Comparison of ENCODE assay signal across 8 mouse cellular contexts in genomic region chr5:111510183-111510878, GRCm38 (mm10).
DNase-seq lines count a peak whose midpoint lies in the region; ATAC-seq lines count a peak whose summit lies in the region.
"Had no signal": no experiment of that assay in that cellular context is flagged by ENCODE, and none has a peak within 500 bp of the region (broad histone marks: within the 10 kb centered on the region; RNA-seq: fewer than 3 reads in every experiment).

No protein-coding gene starts in this region.

- no peak overlapping the region for H3K4me2 ChIP-seq in intestine, embryonic 16.5 days (ENCODE audit: low read depth, low read length)
- no peak overlapping the region for H3K4me2 ChIP-seq in intestine, embryonic 15.5 days (replicated peaks)
- H3K4me2 ChIP-seq in liver, embryonic 16.5 days (ENCODE audit: low read depth, low read length) = no peak overlapping the region

- WGBS in intestine, embryonic 16.5 days = 75% methylated on average over 5 of the region's 5 CpGs
- 79% methylated on average over 5 of the region's 5 CpGs for WGBS in intestine, embryonic 15.5 days
- WGBS in liver, embryonic 16.5 days (ENCODE audit: insufficient replicate concordance) = 44% methylated on average over 5 of the region's 5 CpGs

- peaks cover 30% of the 10 kb centered on the region for H3K4me1 ChIP-seq in intestine, embryonic 16.5 days (ENCODE audit: control insufficient read depth, insufficient read depth, low read length)
- H3K4me1 ChIP-seq in intestine, embryonic 15.5 days (replicated peaks) = peaks cover 34% of the 10 kb centered on the region
- peaks cover 43% of the 10 kb centered on the region for H3K4me1 ChIP-seq in liver, embryonic 16.5 days (ENCODE audit: control insufficient read depth, low read depth, low read length)

- no peak overlapping the region for H3K9ac ChIP-seq in intestine, embryonic 16.5 days (ENCODE audit: low read depth, low read length)
- H3K9ac ChIP-seq in intestine, embryonic 15.5 days = no peak overlapping the region
- no peak overlapping the region for H3K9ac ChIP-seq in liver, embryonic 16.5 days (ENCODE audit: low read depth, low read length)
- H3K9ac ChIP-seq: hindbrain, embryonic 14.5 days had no signal

- H3K27me3 ChIP-seq in intestine, embryonic 16.5 days (replicated peaks; ENCODE audit: control insufficient read depth, insufficient read depth, low read length) = no peaks in the 10 kb centered on the region
- H3K27me3 ChIP-seq in intestine, embryonic 15.5 days (replicated peaks) = 0 out of 2 replicates have a peak, but pooled peaks cover 3% of the 10 kb centered on the region
- no peaks in the 10 kb centered on the region for H3K27me3 ChIP-seq in liver, embryonic 16.5 days (ENCODE audit: control insufficient read depth, insufficient read depth, low read depth, low read length)

- no peaks in the 10 kb centered on the region for H3K36me3 ChIP-seq in intestine, embryonic 16.5 days (ENCODE audit: control insufficient read depth, insufficient read depth, low read length)
- no peaks in the 10 kb centered on the region for H3K36me3 ChIP-seq in intestine, embryonic 15.5 days
- no peaks in the 10 kb centered on the region for H3K36me3 ChIP-seq in liver, embryonic 16.5 days (ENCODE audit: control insufficient read depth, insufficient read depth)

- no peak overlapping the region for H3K4me3 ChIP-seq in intestine, embryonic 16.5 days (ENCODE audit: low read length)
- H3K4me3 ChIP-seq in intestine, embryonic 15.5 days (replicated peaks) = no peak overlapping the region
- no peak overlapping the region for H3K4me3 ChIP-seq in liver, embryonic 16.5 days (ENCODE audit: low read depth, low read length)

- H3K9me3 ChIP-seq in intestine, embryonic 16.5 days (ENCODE audit: control insufficient read depth, low read length) = no peaks in the 10 kb centered on the region
- H3K9me3 ChIP-seq in intestine, embryonic 15.5 days = no peaks in the 10 kb centered on the region
- H3K9me3 ChIP-seq in liver, embryonic 16.5 days (replicated peaks; ENCODE audit: control insufficient read depth, low read length) = no peaks in the 10 kb centered on the region

- DNase-seq in A20 (ENCODE audit: low read depth, low spot score) (peak; percentile 15), ES-CJ7 (ENCODE audit: low read depth, low spot score) (peak; percentile 51), adipocyte (ENCODE audit: low spot score) (no peak)
- DNase-seq in left cerebral cortex, postnatal 25 days (ENCODE audit: low spot score in 2 of 2) = no peak

- 0 out of 2 replicates have a peak overlapping the region, but pooled peaks have one; percentile 49 for H3K27ac ChIP-seq in intestine, embryonic 16.5 days (ENCODE audit: low read length)
- H3K27ac ChIP-seq in intestine, embryonic 15.5 days = no peak overlapping the region
- peak overlapping the region; percentile 17; the same call in 1 of the 2 replicates for H3K27ac ChIP-seq in liver, embryonic 16.5 days (ENCODE audit: low read length)
- H3K27ac ChIP-seq: hindbrain, embryonic 14.5 days had no signal

- intact Hi-C loops in left cerebral cortex, postnatal 25 days (cut with DNase I) = loop anchor here (5.0 kb wide), 3 partner anchors 38 to 93 kb away; partner anchors contain the start of gene Mn1

- no peak for ATAC-seq in intestine, embryonic 16.5 days
- no peak for ATAC-seq in intestine, embryonic 15.5 days
- no peak for ATAC-seq in liver, embryonic 16.5 days (ENCODE audit: low read depth)

Comparison
In these comparisons a context has a peak if more than half of its experiments do, and no peak if none do; other contexts are left out.
1. DNase-seq: peak in A20 (single experiment) and ES-CJ7 (single experiment); none in adipocyte (single experiment) and left cerebral cortex, postnatal 25 days (0 of 2).